Comparison of ENCODE assay signal across 8 mouse cellular contexts in the genomic region with DNA sequence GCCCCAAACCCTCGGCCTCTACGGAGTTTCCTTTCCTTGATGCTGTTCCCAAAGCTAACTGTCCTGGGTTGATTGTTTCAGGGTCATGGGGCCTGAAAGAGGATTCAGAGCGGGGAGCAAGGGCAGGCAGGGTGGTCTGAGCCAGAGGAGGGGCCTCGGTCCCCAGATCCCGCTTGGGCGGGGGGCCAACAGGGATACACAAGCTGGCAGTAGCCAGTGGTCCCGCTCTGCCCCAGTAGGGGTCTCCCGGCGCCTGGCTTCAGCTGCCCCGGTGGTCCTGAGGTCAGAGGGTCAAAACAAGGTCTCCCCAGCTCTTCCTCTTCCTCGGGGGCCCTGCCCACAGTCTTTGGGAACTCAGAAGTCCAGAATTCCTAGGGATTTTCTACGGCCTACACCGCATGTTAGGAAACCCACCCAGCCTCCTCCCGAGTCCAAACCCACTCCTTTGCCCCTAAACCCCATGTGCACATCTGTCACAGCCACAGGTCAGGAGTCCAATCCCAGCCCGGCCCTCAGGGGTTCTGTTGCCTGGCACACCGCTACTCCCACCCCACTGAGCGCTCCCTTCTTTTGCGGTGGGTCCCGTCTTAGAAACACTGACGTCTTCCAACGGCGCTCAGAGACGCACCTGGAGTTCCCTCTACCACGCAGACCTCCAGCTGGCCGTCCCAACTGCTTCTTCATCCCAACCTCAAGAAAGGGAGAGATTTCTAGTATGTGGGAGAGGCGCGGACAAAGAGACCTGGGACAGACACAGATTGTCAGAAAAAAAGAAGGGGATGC. TPM values are rescaled to one million over a fixed set of nuclear protein-coding genes. Genes with fewer than 3 reads are reported as not detected.
DNase-seq lines count a peak whose midpoint lies in the region; ATAC-seq and TF ChIP-seq lines count a peak whose summit lies in the region.

No protein-coding gene starts in this region.

- 1% methylated on average over 27 of the region's 27 CpGs for WGBS in lung, embryonic 14.5 days
- WGBS in lung, adult 2 months = 3% methylated on average over 27 of the region's 27 CpGs
- under 1% methylated on average over 27 of the region's 27 CpGs for WGBS in embryonic facial prominence, embryonic 11.5 days
- WGBS in neural tube, embryonic 11.5 days = under 1% methylated on average over 27 of the region's 27 CpGs

- peak overlapping the region; percentile 57 for H3K4me3 ChIP-seq in lung, embryonic 14.5 days (ENCODE audit: low read depth, low read length)
- no peak overlapping the region for H3K4me3 ChIP-seq in lung, adult 2 months (replicated peaks; ENCODE audit: extremely low read depth, low read depth, low read length)
- H3K4me3 ChIP-seq in embryonic facial prominence, embryonic 11.5 days (ENCODE audit: low read depth, low read length) = peak overlapping the region; percentile 57
- peak overlapping the region; percentile 39 for H3K4me3 ChIP-seq in neural tube, embryonic 11.5 days (ENCODE audit: low read depth, low read length)

- TF ChIP-seq POLR2A in lung, adult 2 months (IDR thresholded peaks at IDR 0.05; ENCODE audit: borderline replicate concordance, extremely low read depth, low read depth, low read length) = no peak

- no peaks in the 10 kb centered on the region for H3K9me3 ChIP-seq in lung, embryonic 14.5 days (ENCODE audit: low read depth, low read length)
- H3K9me3 ChIP-seq in embryonic facial prominence, embryonic 11.5 days (replicated peaks; ENCODE audit: control insufficient read depth, low read length) = no peaks in the 10 kb centered on the region
- 0 out of 2 replicates have a peak, but pooled peaks cover 3% of the 10 kb centered on the region for H3K9me3 ChIP-seq in neural tube, embryonic 11.5 days (ENCODE audit: control insufficient read depth, low read length)

- TF ChIP-seq CTCF in lung, embryonic 14.5 days (IDR thresholded peaks at IDR 0.05; ENCODE audit: low read depth) = peak; percentile 42
- TF ChIP-seq CTCF in lung, adult 2 months (IDR thresholded peaks at IDR 0.05; ENCODE audit: insufficient read depth, low read length) = no peak

- peak overlapping the region; percentile 96 for H3K27ac ChIP-seq in lung, embryonic 14.5 days (ENCODE audit: low read depth)
- H3K27ac ChIP-seq in embryonic facial prominence, embryonic 11.5 days (replicated peaks; ENCODE audit: low read depth, low read length) = peak overlapping the region; percentile 89
- 0 out of 2 replicates have a peak overlapping the region, but pooled peaks have one; percentile 44 for H3K27ac ChIP-seq in neural tube, embryonic 11.5 days (ENCODE audit: low read depth, low read length)

- H3K4me2 ChIP-seq in lung, embryonic 14.5 days = peak overlapping the region; percentile 88
- peak overlapping the region; percentile 90 for H3K4me2 ChIP-seq in embryonic facial prominence, embryonic 11.5 days (ENCODE audit: low read depth, low read length)
- peak overlapping the region; percentile 75 for H3K4me2 ChIP-seq in neural tube, embryonic 11.5 days (ENCODE audit: low read depth)

- H3K27me3 ChIP-seq in lung, embryonic 14.5 days (ENCODE audit: insufficient read depth, low read length) = peaks cover 15% of the 10 kb centered on the region; the same call in 1 of the 2 replicates
- no peaks in the 10 kb centered on the region for H3K27me3 ChIP-seq in embryonic facial prominence, embryonic 11.5 days (ENCODE audit: control insufficient read depth, insufficient read depth, low read length)
- H3K27me3 ChIP-seq in neural tube, embryonic 11.5 days (ENCODE audit: control insufficient read depth, insufficient read depth, low read length) = peaks cover 19% of the 10 kb centered on the region

- ATAC-seq in lung, embryonic 14.5 days (ENCODE audit: insufficient read depth) = peak; percentile 16; the same call in 1 of the 2 replicates
- no peak for ATAC-seq in embryonic facial prominence, embryonic 11.5 days (replicated peaks; ENCODE audit: insufficient number of reproducible peaks, low FRiP score, low TSS enrichment, low read depth)
- ATAC-seq in neural tube, embryonic 11.5 days (ENCODE audit: insufficient read depth, low FRiP score, low TSS enrichment) = no peak

- H3K4me1 ChIP-seq in lung, embryonic 14.5 days (ENCODE audit: insufficient read depth) = no peaks in the 10 kb centered on the region
- peaks cover 2% of the 10 kb centered on the region; the same call in 1 of the 2 replicates for H3K4me1 ChIP-seq in lung, adult 2 months (ENCODE audit: control insufficient read depth, insufficient read depth, low read length)
- H3K4me1 ChIP-seq in embryonic facial prominence, embryonic 11.5 days (ENCODE audit: control insufficient read depth, insufficient read depth, low read length) = peaks cover 3% of the 10 kb centered on the region
- peaks cover 21% of the 10 kb centered on the region for H3K4me1 ChIP-seq in neural tube, embryonic 11.5 days (ENCODE audit: control insufficient read depth, insufficient read depth, low read length)

- peak; percentile 80 for DNase-seq in lung, embryonic 14.5 days
- DNase-seq in lung, adult 2 months = no peak
- peak; percentile 75 for DNase-seq in embryonic facial prominence, embryonic 11.5 days (ENCODE audit: low spot score)
- DNase-seq in induced T-regulatory cell, adult 2 months (ENCODE audit: low read depth) = peak; percentile 55
- peak; percentile 61 for DNase-seq in neural tube, embryonic 11.5 days (ENCODE audit: low spot score)
- no peak for DNase-seq in left cerebral cortex, adult 9 months (ENCODE audit: low spot score in 2 of 2)
- DNase-seq in natural killer cell, adult 2 months (ENCODE audit: low spot score in 2 of 2) = no peak
- no peak for DNase-seq in spleen, adult 12 weeks (ENCODE audit: low spot score)

- peaks cover 23% of the 10 kb centered on the region for H3K36me3 ChIP-seq in lung, embryonic 14.5 days (ENCODE audit: insufficient read depth)
- no peaks in the 10 kb centered on the region; the same call in 1 of the 2 replicates for H3K36me3 ChIP-seq in embryonic facial prominence, embryonic 11.5 days (replicated peaks; ENCODE audit: control insufficient read depth, insufficient read depth, low read depth, low read length)
- H3K36me3 ChIP-seq in neural tube, embryonic 11.5 days (ENCODE audit: control insufficient read depth, insufficient read depth, low read length) = no peaks in the 10 kb centered on the region

- H3K9ac ChIP-seq in lung, embryonic 14.5 days = peak overlapping the region; percentile 66
- H3K9ac ChIP-seq in embryonic facial prominence, embryonic 11.5 days (replicated peaks; ENCODE audit: low read length) = peak overlapping the region; percentile 72
- H3K9ac ChIP-seq in neural tube, embryonic 11.5 days (ENCODE audit: low read length) = peak overlapping the region; percentile 9; the same call in 1 of the 2 replicates

RNA-seq across cellular contexts. Expression of gene Gli1, which starts 1.0 kb away (rescaled TPM):
- 14.7 and 16.9 TPM in 2 replicates for polyA plus RNA-seq in lung, embryonic 14.5 days (2014; fragmentation: Nextera tagmentation; extraction: Ambion mirVana)
- polyA plus RNA-seq in lung, adult 2 months (2012; rRNA removed) = 11.1 and 11.2 TPM in 2 replicates
- polyA plus RNA-seq in embryonic facial prominence, embryonic 11.5 days (2014; fragmentation: Nextera tagmentation; extraction: Ambion mirVana) = 7.1 and 9.6 TPM in 2 replicates
- 3.8 and 4.6 TPM in 2 replicates for polyA plus RNA-seq in neural tube, embryonic 11.5 days (2014; fragmentation: Nextera tagmentation; extraction: Ambion mirVana)

RNA-seq across cellular contexts. Expression of gene Inhbe, which starts 13.4 kb away (rescaled TPM):
- 0.04 TPM in 1 of 2 replicates, not detected in the other for polyA plus RNA-seq in lung, embryonic 14.5 days (2014; fragmentation: Nextera tagmentation; extraction: Ambion mirVana)
- 0.02 TPM in 1 of 2 replicates, not detected in the other for polyA plus RNA-seq in lung, adult 2 months (2012; rRNA removed)
- polyA plus RNA-seq in embryonic facial prominence, embryonic 11.5 days (2014; fragmentation: Nextera tagmentation; extraction: Ambion mirVana) = not detected in 2 replicates
- not detected in 2 replicates for polyA plus RNA-seq in neural tube, embryonic 11.5 days (2014; fragmentation: Nextera tagmentation; extraction: Ambion mirVana)

RNA-seq across cellular contexts. Expression of gene Arhgap9, which starts 19.0 kb away (rescaled TPM):
- 3.2 and 4.2 TPM in 2 replicates for polyA plus RNA-seq in lung, embryonic 14.5 days (2014; fragmentation: Nextera tagmentation; extraction: Ambion mirVana)
- polyA plus RNA-seq in lung, adult 2 months (2012; rRNA removed) = 18.2 and 19.2 TPM in 2 replicates
- 1.8 and 2.7 TPM in 2 replicates for polyA plus RNA-seq in embryonic facial prominence, embryonic 11.5 days (2014; fragmentation: Nextera tagmentation; extraction: Ambion mirVana)
- polyA plus RNA-seq in neural tube, embryonic 11.5 days (2014; fragmentation: Nextera tagmentation; extraction: Ambion mirVana) = 1.1 and 1.8 TPM in 2 replicates

RNA-seq across cellular contexts. Expression of gene Mars, which starts 29.2 kb away (rescaled TPM):
- 128 and 132 TPM in 2 replicates for polyA plus RNA-seq in lung, embryonic 14.5 days (2014; fragmentation: Nextera tagmentation; extraction: Ambion mirVana)
- polyA plus RNA-seq in lung, adult 2 months (2012; rRNA removed) = 35.4 and 36.9 TPM in 2 replicates
- 174 and 179 TPM in 2 replicates for polyA plus RNA-seq in embryonic facial prominence, embryonic 11.5 days (2014; fragmentation: Nextera tagmentation; extraction: Ambion mirVana)
- 164 and 166 TPM in 2 replicates for polyA plus RNA-seq in neural tube, embryonic 11.5 days (2014; fragmentation: Nextera tagmentation; extraction: Ambion mirVana)

RNA-seq across cellular contexts. Expression of gene Inhbc, which starts 29.5 kb away (rescaled TPM):
- not detected in 2 replicates for polyA plus RNA-seq in lung, embryonic 14.5 days (2014; fragmentation: Nextera tagmentation; extraction: Ambion mirVana)
- not detected in 2 replicates for polyA plus RNA-seq in lung, adult 2 months (2012; rRNA removed)
- not detected in 2 replicates for polyA plus RNA-seq in embryonic facial prominence, embryonic 11.5 days (2014; fragmentation: Nextera tagmentation; extraction: Ambion mirVana)
- not detected in 2 replicates for polyA plus RNA-seq in neural tube, embryonic 11.5 days (2014; fragmentation: Nextera tagmentation; extraction: Ambion mirVana)

Comparison
In these comparisons a context has a peak if more than half of its experiments do, and no peak if none do; other contexts are left out.
1. DNase-seq: peak in lung, embryonic 14.5 days (single experiment), embryonic facial prominence, embryonic 11.5 days (single experiment), induced T-regulatory cell, adult 2 months (single experiment) and neural tube, embryonic 11.5 days (single experiment); none in lung, adult 2 months (single experiment), left cerebral cortex, adult 9 months (0 of 2), natural killer cell, adult 2 months (0 of 2) and spleen, adult 12 weeks (single experiment).
2. H3K27ac ChIP-seq: peak in every context shown above with its lines; median percentile 96 in lung, embryonic 14.5 days; 89 in embryonic facial prominence, embryonic 11.5 days; 44 in neural tube, embryonic 11.5 days.
3. H3K9ac ChIP-seq: peak in every context shown above with its lines; median percentile 72 in embryonic facial prominence, embryonic 11.5 days; 66 in lung, embryonic 14.5 days; 9 in neural tube, embryonic 11.5 days.
4. Peak in every context shown above with its lines, with median percentiles within 50 percentile points of each other: H3K4me2 ChIP-seq.